Mouse (Mus musculus): ENCODE results near the gene Slc2a13. TPM values are rescaled to one million over a fixed set of nuclear protein-coding genes. Genes with fewer than 3 reads are reported as not detected.

Gene Slc2a13
- polyA plus RNA-seq, 1 experiment from 2014 or later: 1.9 TPM

- DNase-seq (ENCODE audit: low spot score): no peak
- 84% methylated on average over 2 of the region's 2 CpGs for WGBS
- no peak for ATAC-seq (replicated peaks; ENCODE audit: low FRiP score, low read depth)
Observed at GRCm38 (mm10) chr15:91255308-91255707, 317.8 kb downstream of the Slc2a13 start.

GRCm38 (mm10) chr15:91252956-91253355 is 320.1 kb downstream of the Slc2a13 start:
- ATAC-seq (replicated peaks; ENCODE audit: low FRiP score, low read depth) (no peak), DNase-seq (ENCODE audit: low spot score) (peak; percentile 34)
- Histone ChIP-seq H3K4me3 (replicated peaks; ENCODE audit: low read depth, low read length) (no peak overlapping the region), H3K4me1 (replicated peaks; ENCODE audit: insufficient read depth, low read length) (no peaks in the 10 kb centered on the region), H3K9me3 (replicated peaks; ENCODE audit: low read length) (no peaks in the 10 kb centered on the region), H3K4me2 (ENCODE audit: low read length) (no peak overlapping the region), H3K9ac (ENCODE audit: low read depth, low read length) (no peak overlapping the region), H3K27me3 (ENCODE audit: insufficient read depth, low read length) (no peaks in the 10 kb centered on the region), H3K27ac (no peak overlapping the region), H3K36me3 (ENCODE audit: insufficient read depth, low read length) (no peaks in the 10 kb centered on the region)
- 47% methylated on average over 8 of the region's 8 CpGs for WGBS
- peak; percentile 52 for TF ChIP-seq CTCF (IDR thresholded peaks at IDR 0.05; ENCODE audit: low read depth)

More at GRCm38 (mm10) chr15:91255308-91255707, 317.8 kb downstream of the Slc2a13 start:
- Histone ChIP-seq H3K4me3 (replicated peaks; ENCODE audit: low read depth, low read length) (no peak overlapping the region), H3K27me3 (ENCODE audit: insufficient read depth, low read length) (no peaks in the 10 kb centered on the region), H3K4me1 (replicated peaks; ENCODE audit: insufficient read depth, low read length) (no peaks in the 10 kb centered on the region), H3K36me3 (ENCODE audit: insufficient read depth, low read length) (no peaks in the 10 kb centered on the region), H3K9me3 (replicated peaks; ENCODE audit: low read length) (no peaks in the 10 kb centered on the region), H3K4me2 (ENCODE audit: low read length) (no peak overlapping the region), H3K27ac (no peak overlapping the region), H3K9ac (ENCODE audit: low read depth, low read length) (no peak overlapping the region)
- TF ChIP-seq CTCF (IDR thresholded peaks at IDR 0.05; ENCODE audit: low read depth): no peak

DNA sequence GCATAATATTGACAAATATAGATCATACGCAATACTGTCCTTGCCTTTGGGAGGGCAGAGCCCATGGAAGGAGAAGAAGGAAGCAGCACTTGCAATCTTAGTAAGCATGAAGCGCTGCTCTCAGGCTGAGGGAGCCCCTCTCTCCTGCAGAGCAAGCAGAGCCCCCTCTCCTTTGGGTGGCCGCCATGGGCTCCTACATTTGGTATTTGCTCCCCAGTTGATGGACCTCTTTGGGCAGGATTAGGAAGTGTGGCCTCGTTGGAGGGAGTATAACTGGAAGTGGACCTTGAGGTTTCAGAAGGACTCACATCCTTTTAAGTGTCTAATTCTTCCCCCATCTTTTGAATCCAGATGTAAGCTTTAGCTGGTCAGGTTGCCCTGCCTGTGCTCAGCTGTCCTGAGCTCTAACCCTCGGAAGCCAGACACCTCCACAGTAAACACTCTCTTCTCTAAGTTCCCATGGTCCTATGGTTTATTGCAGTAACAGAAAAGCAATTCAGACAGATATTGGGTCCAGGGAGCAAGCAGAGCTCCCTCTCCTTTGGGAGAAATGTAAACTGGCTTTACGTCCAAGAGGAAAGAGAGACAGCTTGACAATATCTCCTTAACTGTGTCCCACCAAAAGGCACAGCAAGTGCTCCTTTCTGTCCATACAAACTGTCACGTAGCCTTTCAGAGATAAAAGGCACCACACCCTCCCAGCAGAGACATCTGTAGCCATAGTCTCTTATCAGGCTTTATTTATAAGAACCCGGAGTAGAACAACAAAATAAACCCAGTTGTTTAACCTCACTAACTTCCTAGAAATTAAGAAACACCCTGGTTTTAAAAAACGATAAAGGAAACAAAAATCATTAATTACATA is 321.3 kb downstream of the Slc2a13 start:
- Histone ChIP-seq H3K9ac (ENCODE audit: low read depth, low read length) (no peak overlapping the region), H3K36me3 (ENCODE audit: insufficient read depth, low read length) (no peaks in the 10 kb centered on the region), H3K27me3 (ENCODE audit: insufficient read depth, low read length) (no peaks in the 10 kb centered on the region), H3K9me3 (replicated peaks; ENCODE audit: low read length) (no peaks in the 10 kb centered on the region), H3K4me3 (replicated peaks; ENCODE audit: low read depth, low read length) (no peak overlapping the region), H3K4me2 (ENCODE audit: low read length) (no peak overlapping the region), H3K27ac (no peak overlapping the region), H3K4me1 (replicated peaks; ENCODE audit: insufficient read depth, low read length) (no peaks in the 10 kb centered on the region)
- 73% methylated on average over 9 of the region's 9 CpGs for WGBS
- no peak for DNase-seq (ENCODE audit: low spot score)
- no peak for TF ChIP-seq CTCF (IDR thresholded peaks at IDR 0.05; ENCODE audit: low read depth)
- ATAC-seq (replicated peaks; ENCODE audit: low FRiP score, low read depth): no peak

DNA sequence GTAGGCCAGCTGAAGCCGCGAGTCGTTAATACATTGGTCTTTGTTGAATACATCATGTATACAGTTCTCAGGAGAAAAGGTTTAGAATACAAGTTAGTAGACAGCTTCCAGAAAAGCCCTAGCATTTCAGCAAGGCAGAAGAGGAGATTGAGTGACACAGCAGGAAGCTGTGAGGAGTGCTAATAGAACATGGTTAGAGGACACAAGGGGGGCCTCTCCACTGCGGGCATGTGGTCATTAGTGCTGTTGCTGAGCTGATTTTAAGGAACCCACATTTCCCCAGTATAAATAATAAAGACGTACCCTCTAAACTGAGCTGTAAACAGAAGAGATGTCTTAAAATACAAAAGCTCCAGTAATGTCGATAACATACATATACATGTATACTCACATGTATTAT is 322.2 kb downstream of the Slc2a13 start:
- Histone ChIP-seq H3K9me3 (replicated peaks; ENCODE audit: low read length) (no peaks in the 10 kb centered on the region), H3K4me1 (replicated peaks; ENCODE audit: insufficient read depth, low read length) (no peaks in the 10 kb centered on the region), H3K4me3 (replicated peaks; ENCODE audit: low read depth, low read length) (no peak overlapping the region), H3K36me3 (ENCODE audit: insufficient read depth, low read length) (no peaks in the 10 kb centered on the region), H3K27me3 (ENCODE audit: insufficient read depth, low read length) (no peaks in the 10 kb centered on the region), H3K9ac (ENCODE audit: low read depth, low read length) (no peak overlapping the region), H3K27ac (no peak overlapping the region), H3K4me2 (ENCODE audit: low read length) (no peak overlapping the region)
- ATAC-seq (replicated peaks; ENCODE audit: low FRiP score, low read depth): no peak
- no peak for DNase-seq (ENCODE audit: low spot score)
- no peak for TF ChIP-seq CTCF (IDR thresholded peaks at IDR 0.05; ENCODE audit: low read depth)
- WGBS: 89% methylated on average over 6 of the region's 6 CpGs

DNA sequence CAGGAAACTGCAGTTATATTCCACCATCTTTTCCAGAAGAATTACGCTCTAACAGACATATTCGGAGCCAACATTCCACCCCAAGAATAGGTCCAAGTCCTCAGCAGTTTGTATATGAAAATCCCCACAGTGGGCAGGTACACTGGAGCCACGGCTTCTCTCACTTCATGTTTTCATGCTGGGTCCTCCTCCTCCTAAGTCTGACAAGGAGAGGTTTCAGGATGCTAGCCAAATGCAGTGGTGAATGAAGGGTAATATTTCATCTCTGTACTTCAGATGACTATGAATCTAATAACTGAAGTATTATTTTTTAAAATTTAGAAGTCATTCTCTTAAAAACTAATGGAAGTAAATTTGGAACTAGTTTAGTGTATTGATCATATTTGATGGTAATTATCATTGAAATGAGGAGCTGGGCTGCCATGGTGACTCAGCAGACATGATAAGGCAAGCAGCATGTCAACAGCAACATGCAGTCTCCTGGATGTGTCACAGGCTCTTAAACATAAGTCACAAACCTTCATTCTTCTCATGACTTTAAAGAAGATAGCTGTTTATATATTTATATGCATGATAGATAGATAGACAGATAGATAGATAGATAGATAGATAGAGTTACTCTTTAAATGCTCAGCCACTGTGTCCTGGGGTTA is 332.3 kb downstream of the Slc2a13 start:
- ATAC-seq (replicated peaks; ENCODE audit: low FRiP score, low read depth) (no peak), DNase-seq (ENCODE audit: low spot score) (no peak)
- 84% methylated on average over 3 of the region's 3 CpGs for WGBS
- Histone ChIP-seq H3K4me2 (ENCODE audit: low read length) (no peak overlapping the region), H3K9ac (ENCODE audit: low read depth, low read length) (no peak overlapping the region), H3K9me3 (replicated peaks; ENCODE audit: low read length) (no peaks in the 10 kb centered on the region), H3K27ac (no peak overlapping the region), H3K27me3 (ENCODE audit: insufficient read depth, low read length) (no peaks in the 10 kb centered on the region), H3K36me3 (ENCODE audit: insufficient read depth, low read length) (no peaks in the 10 kb centered on the region), H3K4me3 (replicated peaks; ENCODE audit: low read depth, low read length) (no peak overlapping the region), H3K4me1 (replicated peaks; ENCODE audit: insufficient read depth, low read length) (no peaks in the 10 kb centered on the region)
- TF ChIP-seq CTCF (IDR thresholded peaks at IDR 0.05; ENCODE audit: low read depth): no peak

- Histone ChIP-seq H3K4me1 (replicated peaks; ENCODE audit: insufficient read depth, low read length) (no peaks in the 10 kb centered on the region), H3K27me3 (ENCODE audit: insufficient read depth, low read length) (no peaks in the 10 kb centered on the region), H3K9me3 (replicated peaks; ENCODE audit: low read length) (no peaks in the 10 kb centered on the region), H3K4me3 (replicated peaks; ENCODE audit: low read depth, low read length) (no peak overlapping the region), H3K4me2 (ENCODE audit: low read length) (no peak overlapping the region), H3K27ac (no peak overlapping the region), H3K9ac (ENCODE audit: low read depth, low read length) (no peak overlapping the region), H3K36me3 (ENCODE audit: insufficient read depth, low read length) (no peaks in the 10 kb centered on the region)
- DNase-seq (ENCODE audit: low spot score) (no peak), ATAC-seq (replicated peaks; ENCODE audit: low FRiP score, low read depth) (no peak)
- 84% methylated on average over 5 of the region's 5 CpGs for WGBS
- TF ChIP-seq CTCF (IDR thresholded peaks at IDR 0.05; ENCODE audit: low read depth): no peak
Observed at GRCm38 (mm10) chr15:91237294-91237693, 335.8 kb downstream of the Slc2a13 start.

Other genes with a start within 250 kb of the Slc2a13 start
- gene Lrrk2, start 99.9 kb upstream of the Slc2a13 start, polyA plus RNA-seq (2015; fragmentation: Nextera tagmentation; extraction: Ambion mirVana): 11.3 and 11.4 TPM in 2 replicates